Mouse (Mus musculus) testis, adult 2 months (tissue): ENCODE measurements around the gene Gna15. TPM values are rescaled to one million over a fixed set of nuclear protein-coding genes. Genes with fewer than 3 reads are reported as not detected.

Experiments
- H3K27ac ChIP-seq: fragments of 200-500 bp; 2 replicates; pipeline ENCODE4 v1.5.1; 2012; ENCODE audit warnings: low read depth, low read length; ENCODE audit not compliant: control insufficient read depth, insufficient read depth
- H3K27me3 ChIP-seq: fragments of 200-500 bp; 2 replicates; pipeline ENCODE4 v1.6.1; 2012; ENCODE audit warnings: mild to moderate bottlenecking, low read length, moderate library complexity; ENCODE audit not compliant: control insufficient read depth, insufficient read depth
- H3K36me3 ChIP-seq: fragments of 200-500 bp; 2 replicates; pipeline ENCODE4 v1.6.1; 2012; ENCODE audit warnings: mild to moderate bottlenecking, low read length; ENCODE audit not compliant: control insufficient read depth, insufficient read depth
- H3K4me1 ChIP-seq: fragments of 200-500 bp; 2 replicates; pipeline ENCODE4 v1.6.1; 2012; ENCODE audit warnings: low read length; ENCODE audit not compliant: control insufficient read depth, insufficient read depth
- H3K4me3 ChIP-seq: fragments of 200-500 bp; 2 replicates; pipeline ENCODE4 v1.5.1; 2012; ENCODE audit warnings: low read depth, mild to moderate bottlenecking, low read length, moderate library complexity, mixed read lengths; ENCODE audit not compliant: control insufficient read depth
- CTCF ChIP-seq: fragments of 200-500 bp; IDR thresholded peaks from 2 replicates; pipeline ENCODE4 v1.5.1; 2012; ENCODE audit warnings: low read depth, mild to moderate bottlenecking, inconsistent platforms, low read length, moderate library complexity; ENCODE audit not compliant: control insufficient read depth, insufficient read depth, insufficient replicate concordance
- POLR2A ChIP-seq: fragments of 200-500 bp; IDR thresholded peaks from 2 replicates; pipeline ENCODE4 v1.6.1; 2012; ENCODE audit warnings: low read depth, mild to moderate bottlenecking, inconsistent platforms, low read length, moderate library complexity; ENCODE audit not compliant: control insufficient read depth
- polyA plus RNA-seq: library from polyadenylated mRNA; depleted of rRNA; stranded (reverse); fragments of >200 nt; gene quantifications from 2 replicates; pipeline ENCODE4 v1.2.3, GENCODE M21; 2012

Gna15 gene
- polyA plus RNA-seq, 1 experiment = 1.0 TPM

DNA sequence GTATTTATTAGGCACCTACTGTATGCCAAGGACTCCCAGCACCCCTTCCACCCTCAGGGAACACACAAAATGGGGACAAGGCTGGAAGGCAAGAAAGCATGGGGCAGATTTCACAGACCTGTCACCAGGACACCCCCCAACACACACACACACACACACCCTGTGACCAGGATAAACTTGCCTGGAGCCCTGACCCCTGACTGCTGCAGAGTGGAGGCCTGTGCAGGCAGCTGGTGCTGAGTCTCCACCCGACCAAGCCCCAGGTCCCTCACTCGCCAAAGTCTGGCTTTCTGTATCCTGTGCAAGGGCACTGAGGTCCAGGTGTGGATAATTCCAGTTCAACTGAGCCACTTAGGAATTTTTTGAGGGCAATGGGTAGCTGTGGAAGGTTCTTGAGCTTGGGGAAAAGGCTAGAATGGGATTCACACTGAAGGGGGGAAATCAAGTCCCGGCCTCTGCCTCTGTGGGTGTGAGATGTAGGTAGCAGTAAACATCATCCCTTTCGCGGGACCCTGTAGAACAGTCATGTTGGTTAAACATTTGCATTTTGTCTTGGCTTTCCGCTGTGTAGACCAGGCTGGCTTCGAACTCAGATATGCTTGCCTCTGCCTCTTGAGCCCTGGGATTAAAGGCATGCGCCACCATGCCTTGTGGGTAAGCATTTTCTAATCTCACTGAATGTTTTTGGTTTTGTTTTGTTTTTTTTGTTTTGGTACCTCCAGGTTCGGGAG, 45.6 kb upstream of the Gna15 start:
- no peaks in the 10 kb centered on the region for H3K27me3 ChIP-seq
- no peaks in the 10 kb centered on the region for H3K36me3 ChIP-seq
- peaks cover 32% of the 10 kb centered on the region for H3K4me1 ChIP-seq
- no peak overlapping the region for H3K27ac ChIP-seq
- H3K4me3 ChIP-seq = no peak overlapping the region
- TF ChIP-seq CTCF = no peak
- TF ChIP-seq POLR2A = no peak

DNA sequence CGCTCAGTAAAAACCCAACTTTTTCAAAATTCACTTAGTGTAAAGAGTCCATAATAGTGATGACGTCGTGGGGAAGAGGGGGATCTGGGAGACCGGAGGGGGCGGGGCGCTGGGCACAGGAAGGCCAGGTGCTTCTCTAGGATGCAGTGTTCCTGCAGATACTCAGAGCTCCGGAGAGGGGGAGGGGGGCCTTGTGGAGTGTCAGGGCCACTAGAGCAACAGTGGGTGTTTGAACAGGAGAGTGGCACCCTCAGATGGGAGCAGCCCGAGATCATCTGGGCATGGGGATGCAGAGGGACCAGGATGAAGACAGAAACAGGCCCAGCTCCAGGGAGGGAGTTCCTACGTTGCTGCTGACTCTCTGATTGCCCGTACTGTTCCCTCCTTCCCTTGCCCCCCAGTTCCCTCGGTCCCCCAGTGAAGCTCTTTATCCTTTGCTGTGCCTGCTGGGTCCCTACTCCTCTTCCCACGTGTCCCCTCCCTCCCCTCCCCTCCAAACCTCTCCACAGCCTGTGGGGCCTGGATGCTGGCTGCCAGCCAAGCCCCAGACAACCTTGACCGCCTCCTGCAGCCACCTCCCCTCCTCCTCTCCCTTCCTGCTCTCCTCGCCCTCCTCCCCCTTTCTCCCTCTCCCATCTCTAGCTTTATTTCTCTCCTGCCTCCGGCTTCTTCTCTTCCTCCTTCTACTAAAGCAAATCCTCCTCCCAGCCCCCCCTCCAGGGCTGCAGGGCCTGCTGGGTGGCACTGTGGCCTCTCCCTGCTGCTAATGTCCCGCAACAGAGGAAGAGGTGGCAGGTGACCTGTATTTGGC, 44.6 kb upstream of the Gna15 start:
- no peaks in the 10 kb centered on the region for H3K36me3 ChIP-seq
- peaks cover 30% of the 10 kb centered on the region for H3K4me1 ChIP-seq
- no peak overlapping the region for H3K4me3 ChIP-seq
- H3K27me3 ChIP-seq = no peaks in the 10 kb centered on the region
- no peak for TF ChIP-seq POLR2A
- TF ChIP-seq CTCF = no peak
- H3K27ac ChIP-seq = peak overlapping the region; percentile 33; the same call in 1 of the 2 replicates

DNA sequence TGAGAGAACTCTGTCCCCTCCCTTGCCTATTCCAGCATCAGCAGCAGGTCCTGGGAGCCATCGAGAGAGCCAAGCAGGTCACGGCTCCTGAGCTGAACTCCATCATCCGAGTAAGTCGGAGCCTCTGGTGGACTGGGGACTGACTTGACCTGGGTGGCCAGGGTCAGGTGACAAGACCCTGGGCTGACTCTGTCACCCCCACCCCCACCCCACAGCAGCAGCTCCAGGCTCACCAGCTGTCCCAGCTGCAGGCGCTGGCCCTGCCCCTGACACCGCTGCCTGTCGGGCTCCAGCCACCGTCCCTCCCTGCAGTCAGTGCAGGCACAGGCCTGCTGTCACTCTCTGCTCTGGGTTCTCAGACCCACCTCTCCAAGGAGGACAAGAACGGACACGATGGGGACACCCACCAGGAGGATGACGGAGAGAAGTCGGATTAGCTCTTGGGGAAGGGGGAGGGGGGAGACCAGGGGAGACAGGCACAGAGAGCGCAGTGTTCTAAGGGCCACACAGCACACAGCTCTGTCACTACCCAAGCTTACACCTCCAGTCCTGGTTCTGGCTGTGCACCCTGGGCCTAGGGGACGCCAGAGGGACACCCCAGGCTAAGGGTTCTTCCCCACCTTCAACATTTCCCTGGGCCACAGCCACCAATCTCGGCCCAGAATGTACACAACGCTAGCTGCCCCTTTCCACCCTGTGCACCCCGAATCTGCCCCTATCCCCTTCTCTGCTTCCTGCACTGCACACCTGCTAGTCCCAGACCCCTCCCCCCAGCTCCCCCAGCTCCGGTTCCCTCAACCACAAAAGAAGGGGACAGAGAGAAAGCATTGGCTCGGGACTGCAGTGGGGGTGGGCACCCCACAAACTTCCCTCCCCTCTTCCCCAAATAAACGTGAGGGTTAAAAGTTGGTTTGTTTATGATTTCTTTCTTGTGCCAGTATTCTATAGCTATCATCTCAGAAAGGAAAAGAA, 41.5 kb upstream of the Gna15 start:
- Histone ChIP-seq H3K4me1 (peaks cover 6% of the 10 kb centered on the region), H3K36me3 (no peaks in the 10 kb centered on the region), H3K27ac (no peak overlapping the region), H3K4me3 (no peak overlapping the region), H3K27me3 (no peaks in the 10 kb centered on the region)
- no peak for TF ChIP-seq CTCF
- TF ChIP-seq POLR2A = no peak

DNA sequence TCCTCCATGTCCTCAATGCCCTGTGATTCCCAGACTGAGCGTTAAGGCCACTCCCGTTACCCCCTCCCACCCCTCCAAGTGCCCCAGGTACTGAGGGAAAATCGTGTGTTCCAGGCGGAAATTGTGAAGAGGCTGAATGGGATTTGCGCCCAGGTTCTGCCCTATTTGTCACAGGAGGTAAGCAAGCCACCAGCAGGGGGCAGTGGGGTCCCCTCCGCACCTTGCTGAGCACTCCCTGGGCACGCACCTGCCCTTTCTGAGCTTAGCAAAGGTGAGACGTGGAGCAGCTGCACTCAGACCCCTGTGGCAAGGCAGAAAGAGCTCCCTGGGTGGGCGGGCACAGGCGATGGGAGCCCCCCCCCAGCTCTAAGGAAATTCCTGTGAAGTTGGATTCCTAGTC, 40.7 kb upstream of the Gna15 start:
- Histone ChIP-seq H3K4me1 (peaks cover 8% of the 10 kb centered on the region), H3K27me3 (no peaks in the 10 kb centered on the region), H3K4me3 (no peak overlapping the region), H3K27ac (no peak overlapping the region), H3K36me3 (no peaks in the 10 kb centered on the region)
- peak; percentile 42; the same call in 1 of the 2 replicates for TF ChIP-seq CTCF
- no peak for TF ChIP-seq POLR2A

DNA sequence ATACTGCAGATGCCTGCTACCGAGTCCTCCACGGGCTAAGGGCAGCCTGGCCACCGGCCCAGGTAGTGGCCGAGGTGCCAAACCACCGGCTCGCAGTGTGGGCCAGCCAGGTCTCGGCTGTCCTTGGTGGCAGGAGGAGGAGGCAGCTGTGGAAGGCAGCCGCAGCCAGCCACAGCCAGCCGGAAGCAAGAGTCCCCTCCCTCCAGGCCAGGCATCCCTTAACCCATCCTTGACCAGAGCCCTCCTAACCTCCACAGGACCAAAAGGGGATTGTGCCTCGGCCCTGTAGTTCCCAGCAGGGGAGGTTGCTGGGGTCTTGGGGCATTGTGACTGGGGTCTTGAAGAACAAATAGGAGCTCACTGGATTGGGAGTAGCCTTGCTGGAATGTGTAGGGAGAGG, 40.2 kb upstream of the Gna15 start:
- Histone ChIP-seq H3K36me3 (no peaks in the 10 kb centered on the region), H3K4me1 (peaks cover 8% of the 10 kb centered on the region), H3K27ac (no peak overlapping the region), H3K27me3 (no peaks in the 10 kb centered on the region), H3K4me3 (no peak overlapping the region)
- TF ChIP-seq CTCF = no peak
- no peak for TF ChIP-seq POLR2A

DNA sequence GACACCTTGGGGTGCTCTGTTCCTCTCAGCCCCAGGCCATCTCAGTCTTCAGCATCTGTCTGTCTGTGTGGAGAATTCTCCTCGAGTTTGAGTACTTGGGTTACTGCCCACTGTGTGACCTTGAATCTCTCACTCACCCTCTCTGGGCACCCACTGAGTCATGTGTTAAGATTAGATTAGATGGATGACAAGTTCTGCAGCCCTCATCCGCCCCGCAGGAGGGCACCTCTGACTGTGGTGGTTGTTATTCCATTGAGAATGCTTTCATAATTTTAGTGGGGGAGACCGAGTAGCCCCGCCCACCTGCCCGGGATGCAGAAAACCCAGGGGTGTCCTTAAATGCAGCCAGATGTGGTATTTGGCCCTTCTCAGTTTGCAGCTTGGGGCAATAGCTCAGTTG, 39.5 kb upstream of the Gna15 start:
- Histone ChIP-seq H3K27me3 (no peaks in the 10 kb centered on the region), H3K4me3 (no peak overlapping the region), H3K36me3 (no peaks in the 10 kb centered on the region), H3K4me1 (peaks cover 8% of the 10 kb centered on the region), H3K27ac (no peak overlapping the region)
- TF ChIP-seq POLR2A = no peak
- TF ChIP-seq CTCF = no peak
